8 mouse cellular contexts compared by ENCODE assay signal in genomic region chr9:123523676-123524075, GRCm38 (mm10). TPM values are rescaled to one million over a fixed set of nuclear protein-coding genes. Genes with fewer than 3 reads are reported as not detected.
DNase-seq lines count a peak whose midpoint lies in the region; ATAC-seq lines count a peak whose summit lies in the region.

No protein-coding gene starts in this region.

- ATAC-seq in granulocyte monocyte progenitor cell, adult 5-6 weeks (replicated peaks; ENCODE audit: poor library complexity, severe bottlenecking): peak; percentile 46
- no peak for ATAC-seq in frontal cortex, adult (ENCODE audit: low TSS enrichment)

- peak; percentile 69 for DNase-seq in adrenal gland, postnatal 14 days
- no peak for DNase-seq in adrenal gland, adult 2 months
- peak; percentile 55 to 58 for DNase-seq in kidney, postnatal 25 days
- DNase-seq in kidney, adult 8-10 months: no peak
- DNase-seq in MEL-GATA-1-ER (ENCODE audit: extremely low read depth, low read depth): peak; percentile 33
- peak; percentile 51 to 85 for DNase-seq in spleen, postnatal 4 days (ENCODE audit: low spot score in 2 of 2)

RNA-seq across cellular contexts. Expression of gene Sacm1l, which starts 5.9 kb away (rescaled TPM):
- total RNA-seq in adrenal gland, postnatal 14 days (2021): 112 and 125 TPM in 2 replicates
- total RNA-seq in adrenal gland, adult 2 months (2021): 100 to 1,000 TPM in 1 of 2 experiments, 10 to 100 TPM in 1; 75.2 to 160 TPM
- polyA plus RNA-seq in adrenal gland, adult 2 months (2012; rRNA removed): 1.8 and 2.3 TPM in 2 replicates
- 25.8 and 32.2 TPM in 2 replicates for total RNA-seq in granulocyte monocyte progenitor cell, adult 5-6 weeks (2014; fragmentation: Nextera tagmentation)
- total RNA-seq in granulocyte monocyte progenitor cell, adult 5-6 weeks (2017): 32.8 and 42.3 TPM in 2 replicates

RNA-seq across cellular contexts. Expression of gene Limd1, which starts 45.2 kb away (rescaled TPM):
- 33.2 and 36.8 TPM in 2 replicates for total RNA-seq in adrenal gland, postnatal 14 days (2021)
- total RNA-seq in adrenal gland, adult 2 months (2021): 10 to 100 TPM; 28.7 to 33.0 TPM
- 30.2 and 48.8 TPM in 2 replicates for polyA plus RNA-seq in adrenal gland, adult 2 months (2012; rRNA removed)
- total RNA-seq in granulocyte monocyte progenitor cell, adult 5-6 weeks (2014; fragmentation: Nextera tagmentation): 26.3 and 29.8 TPM in 2 replicates
- total RNA-seq in granulocyte monocyte progenitor cell, adult 5-6 weeks (2017): 24.4 and 26.2 TPM in 2 replicates

Comparison
In these comparisons a context has a peak if more than half of its experiments do, and no peak if none do; other contexts are left out.
1. DNase-seq: peak in adrenal gland, postnatal 14 days (single experiment), kidney, postnatal 25 days (2 of 2), MEL-GATA-1-ER (single experiment) and spleen, postnatal 4 days (2 of 2); none in adrenal gland, adult 2 months (single experiment) and kidney, adult 8-10 months (0 of 2).